Mouse (Mus musculus): ENCODE data around the gene Cd2bp2. TPM values are rescaled to one million over a fixed set of nuclear protein-coding genes. Genes with fewer than 3 reads are reported as not detected.
A peak's percentile ranks its signal among the peaks of the same experiment; 100 is the strongest.

Gene Cd2bp2
- polyA plus RNA-seq (2016; fragmentation: Nextera tagmentation; extraction: Ambion mirVana), result 35.0 and 36.0 TPM in 2 replicates

- WGBS (ENCODE audit: insufficient replicate concordance), result under 1% methylated on average over 51 of the region's 51 CpGs
- Histone ChIP-seq H3K27me3 (replicated peaks) (no peaks in the 10 kb centered on the region), H3K4me2 (peak within 1 kb of the TSS; percentile 85), H3K36me3 (peaks cover 81% of the 10 kb centered on the region), H3K4me3 (peak within 1 kb of the TSS; percentile 82), H3K4me1 (peaks cover 39% of the 10 kb centered on the region), H3K9me3 (replicated peaks) (no peaks in the 10 kb centered on the region), H3K9ac (peak within 1 kb of the TSS; percentile 83), H3K27ac (peak within 1 kb of the TSS; percentile 88)
- ATAC-seq, result peak; percentile 93
Measured at GRCm38 (mm10) chr7:127195544-127196295, at the start of gene Cd2bp2. Gene Cd2bp2 (minus strand): TSS chr7:127196050.

- peak overlapping the region; percentile 91 for H3K27ac ChIP-seq
- no peaks in the 10 kb centered on the region for H3K9me3 ChIP-seq (replicated peaks)
- 12% methylated on average over 30 of the region's 33 CpGs for WGBS (ENCODE audit: insufficient replicate concordance)
- peak overlapping the region; percentile 82 for H3K4me3 ChIP-seq
- peaks cover 39% of the 10 kb centered on the region for H3K4me1 ChIP-seq
- H3K4me2 ChIP-seq, result peak overlapping the region; percentile 97
- H3K27me3 ChIP-seq (replicated peaks), result no peaks in the 10 kb centered on the region
- H3K9ac ChIP-seq, result peak overlapping the region; percentile 93
- peaks cover 40% of the 10 kb centered on the region for H3K36me3 ChIP-seq
- no peak; the same call in 1 of the 2 replicates for ATAC-seq
Measured at GRCm38 (mm10) chr7:127244658-127245510, 49.0 kb upstream of the Cd2bp2 start.

GRCm38 (mm10) chr7:127243870-127244657 lies 48.2 kb upstream of the Cd2bp2 start, which contains the start of gene Zfp771:
Gene Zfp771 (plus strand): TSS chr7:127244274.
- peak; percentile 94 for ATAC-seq
- Histone ChIP-seq H3K27me3 (replicated peaks) (no peaks in the 10 kb centered on the region), H3K9me3 (replicated peaks) (no peaks in the 10 kb centered on the region), H3K4me1 (peaks cover 39% of the 10 kb centered on the region), H3K36me3 (peaks cover 32% of the 10 kb centered on the region), H3K27ac (peak within 1 kb of the TSS; percentile 91), H3K4me2 (peak within 1 kb of the TSS; percentile 97), H3K4me3 (peak within 1 kb of the TSS; percentile 82), H3K9ac (peak within 1 kb of the TSS; percentile 93)
- under 1% methylated on average over 56 of the region's 56 CpGs for WGBS (ENCODE audit: insufficient replicate concordance)

GRCm38 (mm10) chr7:127243361-127243867 lies 47.6 kb upstream of the Cd2bp2 start:
- Histone ChIP-seq H3K4me3 (peak overlapping the region; percentile 82), H3K9me3 (replicated peaks) (no peaks in the 10 kb centered on the region), H3K9ac (peak overlapping the region; percentile 93), H3K4me2 (peak overlapping the region; percentile 97), H3K36me3 (peaks cover 33% of the 10 kb centered on the region), H3K27ac (peak overlapping the region; percentile 91), H3K27me3 (replicated peaks) (no peaks in the 10 kb centered on the region), H3K4me1 (peaks cover 39% of the 10 kb centered on the region)
- ATAC-seq, result no peak
- 31% methylated on average over 2 of the region's 2 CpGs for whole genome bisulfite sequencing (ENCODE audit: insufficient replicate concordance)

- peaks cover 53% of the 10 kb centered on the region for H3K36me3 ChIP-seq
- H3K9ac ChIP-seq, result no peak overlapping the region
- no peaks in the 10 kb centered on the region for H3K9me3 ChIP-seq (replicated peaks)
- 88% methylated on average over 2 of the region's 2 CpGs for WGBS (ENCODE audit: insufficient replicate concordance)
- no peak overlapping the region for H3K4me3 ChIP-seq
- no peak for ATAC-seq
- H3K4me1 ChIP-seq, result peaks cover 49% of the 10 kb centered on the region
- H3K27ac ChIP-seq, result no peak overlapping the region
- no peak overlapping the region for H3K4me2 ChIP-seq
- H3K27me3 ChIP-seq (replicated peaks), result no peaks in the 10 kb centered on the region
Measured at GRCm38 (mm10) chr7:127234777-127235176, 38.9 kb upstream of the Cd2bp2 start.

- ATAC-seq, result no peak
- Histone ChIP-seq H3K27ac (peak overlapping the region; percentile 95), H3K9ac (peak overlapping the region; percentile 94), H3K4me3 (peak overlapping the region; percentile 82), H3K36me3 (peaks cover 55% of the 10 kb centered on the region), H3K4me1 (peaks cover 50% of the 10 kb centered on the region), H3K9me3 (replicated peaks) (no peaks in the 10 kb centered on the region), H3K27me3 (replicated peaks) (no peaks in the 10 kb centered on the region), H3K4me2 (peak overlapping the region; percentile 75)
- WGBS (ENCODE audit: insufficient replicate concordance), result 2% methylated on average over 9 of the region's 9 CpGs
Measured at GRCm38 (mm10) chr7:127233765-127234164, 37.9 kb upstream of the Cd2bp2 start.

- peak overlapping the region; percentile 95 for H3K27ac ChIP-seq
Measured at GRCm38 (mm10) chr7:127233368-127233749, 37.5 kb upstream of the Cd2bp2 start.

GRCm38 (mm10) chr7:127232622-127233367 lies 36.9 kb upstream of the Cd2bp2 start, which contains the start of the genes Zfp553 and Sept1:
Gene Zfp553 (plus strand): TSS chr7:127233061.
Gene Sept1 (minus strand): TSS chr7:127233130.
- ATAC-seq, result peak; percentile 86
- Histone ChIP-seq H3K36me3 (peaks cover 45% of the 10 kb centered on the region), H3K9me3 (replicated peaks) (no peaks in the 10 kb centered on the region), H3K4me2 (peak within 1 kb of the TSS; percentile 75), H3K9ac (peak within 1 kb of the TSS; percentile 94), H3K4me1 (peaks cover 55% of the 10 kb centered on the region), H3K4me3 (peak within 1 kb of the TSS; percentile 82), H3K27ac (peak within 1 kb of the TSS; percentile 95), H3K27me3 (replicated peaks) (no peaks in the 10 kb centered on the region)
- WGBS (ENCODE audit: insufficient replicate concordance), result 1% methylated on average over 64 of the region's 64 CpGs

More at GRCm38 (mm10) chr7:127233368-127233749, 37.5 kb upstream of the Cd2bp2 start:
- peak overlapping the region; percentile 82 for H3K4me3 ChIP-seq
- WGBS (ENCODE audit: insufficient replicate concordance), result under 1% methylated on average over 27 of the region's 27 CpGs
- H3K27me3 ChIP-seq (replicated peaks), result no peaks in the 10 kb centered on the region
- peaks cover 52% of the 10 kb centered on the region for H3K4me1 ChIP-seq
- H3K9ac ChIP-seq, result peak overlapping the region; percentile 94
- H3K4me2 ChIP-seq, result peak overlapping the region; percentile 75
- peak; percentile 69 for ATAC-seq
- peaks cover 51% of the 10 kb centered on the region for H3K36me3 ChIP-seq
- no peaks in the 10 kb centered on the region for H3K9me3 ChIP-seq (replicated peaks)

GRCm38 (mm10) chr7:127231826-127232621 lies 36.2 kb upstream of the Cd2bp2 start:
- peak overlapping the region; percentile 82 for H3K4me3 ChIP-seq
- 4% methylated on average over 20 of the region's 20 CpGs for WGBS (ENCODE audit: insufficient replicate concordance)
- no peaks in the 10 kb centered on the region for H3K27me3 ChIP-seq (replicated peaks)
- H3K4me1 ChIP-seq, result peaks cover 58% of the 10 kb centered on the region
- peak overlapping the region; percentile 94 for H3K9ac ChIP-seq
- no peak for ATAC-seq
- peak overlapping the region; percentile 95 for H3K27ac ChIP-seq
- H3K36me3 ChIP-seq, result peaks cover 37% of the 10 kb centered on the region
- H3K9me3 ChIP-seq (replicated peaks), result no peaks in the 10 kb centered on the region
- peak overlapping the region; percentile 75 for H3K4me2 ChIP-seq

GRCm38 (mm10) chr7:127231376-127231775 lies 35.5 kb upstream of the Cd2bp2 start:
- 56% methylated on average over 3 of the region's 3 CpGs for WGBS (ENCODE audit: insufficient replicate concordance)
- Histone ChIP-seq H3K4me2 (peak overlapping the region; percentile 75), H3K27ac (no peak overlapping the region), H3K4me1 (peaks cover 61% of the 10 kb centered on the region), H3K27me3 (replicated peaks) (no peaks in the 10 kb centered on the region), H3K9me3 (replicated peaks) (no peaks in the 10 kb centered on the region), H3K36me3 (peaks cover 31% of the 10 kb centered on the region), H3K4me3 (peak overlapping the region; percentile 82), H3K9ac (peak overlapping the region; percentile 94)
- no peak for ATAC-seq

Measured in liver, embryonic 12.5 days (tissue).